17 mouse cellular contexts compared by ENCODE assay signal in the genomic region with DNA sequence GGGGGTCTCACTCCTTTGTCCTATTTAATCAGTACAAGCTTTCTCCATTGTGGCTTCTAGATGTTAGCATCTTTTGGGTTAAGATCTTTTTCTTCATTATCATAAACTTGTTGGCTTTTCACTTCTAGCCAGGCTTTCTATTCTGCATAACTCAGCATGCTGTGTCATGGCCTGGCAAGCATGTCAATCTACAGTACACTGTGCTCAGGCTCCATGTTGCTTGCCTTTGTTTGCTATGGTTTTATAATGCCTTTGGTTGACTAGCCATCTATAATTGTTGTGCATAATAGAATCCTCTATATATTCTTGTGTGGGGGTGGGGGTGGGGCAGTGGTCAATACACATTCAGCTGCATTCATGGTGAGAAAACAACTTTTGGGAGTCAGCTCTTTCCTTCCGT.
"Had no signal": no experiment of that assay in that cellular context is flagged by ENCODE, and none has a peak within 500 bp of the region (broad histone marks: within the 10 kb centered on the region; RNA-seq: fewer than 3 reads in every experiment).

No protein-coding gene starts in this region.

- H3K27ac ChIP-seq: lung, embryonic 15.5 days; macrophage; midbrain, embryonic 13.5 days; midbrain, embryonic 15.5 days; neural tube, embryonic 12.5 days; stomach, embryonic 15.5 days; stomach, postnatal 0 days had no signal

- ATAC-seq: liver, postnatal 0 days; lung, postnatal 0 days; midbrain, embryonic 13.5 days; midbrain, embryonic 15.5 days had no signal

- H3K27me3 ChIP-seq: lung, embryonic 15.5 days; megakaryocyte, embryonic 14.5 days; neural tube, embryonic 12.5 days; stomach, embryonic 15.5 days had no signal

- H3K36me3 ChIP-seq: midbrain, embryonic 13.5 days; midbrain, embryonic 15.5 days; neural tube, embryonic 12.5 days; stomach, embryonic 15.5 days had no signal

- H3K4me3 ChIP-seq: lung, embryonic 15.5 days; megakaryocyte, embryonic 14.5 days; midbrain, embryonic 13.5 days; midbrain, embryonic 15.5 days; neural tube, embryonic 12.5 days; stomach, embryonic 15.5 days had no signal

- H3K4me2 ChIP-seq: lung, embryonic 15.5 days; midbrain, embryonic 13.5 days; midbrain, embryonic 15.5 days; neural tube, embryonic 12.5 days; stomach, embryonic 15.5 days had no signal

- DNase-seq: liver, postnatal 0 days; lung, adult 2 months; lung, postnatal 14 days; lung, postnatal 36 days; right cerebral cortex, postnatal 14 days; thymus, adult 2 months; thymus, postnatal 25 days; thymus, postnatal 4 days had no signal

- H3K9me3 ChIP-seq: lung, embryonic 15.5 days; midbrain, embryonic 13.5 days; midbrain, embryonic 15.5 days; neural tube, embryonic 12.5 days; stomach, embryonic 15.5 days had no signal

- H3K9ac ChIP-seq: liver, postnatal 0 days; lung, embryonic 15.5 days; midbrain, embryonic 13.5 days; midbrain, embryonic 15.5 days; neural tube, embryonic 12.5 days; stomach, embryonic 15.5 days had no signal

- H3K4me1 ChIP-seq: lung, embryonic 15.5 days; megakaryocyte, embryonic 14.5 days had no signal
